Mouse (Mus musculus) MEL (cell line): ENCODE results near the gene Nfe2l2. TPM values are rescaled to one million over a fixed set of nuclear protein-coding genes. Genes with fewer than 3 reads are reported as not detected.

Source experiments
- DNase-seq: peaks from one replicate; pipeline ENCODE4 v3.0.0; 2011; ENCODE audit warnings: low read depth, low spot score
- H3K27ac ChIP-seq: 2 replicates; pipeline ENCODE4 v1.5.1; 2012; ENCODE audit warnings: low read depth, mild to moderate bottlenecking, control low read depth, low read length, moderate library complexity; ENCODE audit not compliant: control insufficient read depth
- H3K27me3 ChIP-seq, 2 experiments: fragments of 150-350 bp in 1 of 2; sonication (generic) in 1 of 2; 2 replicates each; pipeline ENCODE4 v1.6.1; 2012; ENCODE audit warnings: low read length in 2 of 2, mild to moderate bottlenecking in 2 of 2, improper control_type of control experiment in 1 of 2, moderate library complexity in 1 of 2; ENCODE audit not compliant: insufficient read depth in 2 of 2, control insufficient read depth in 1 of 2
- H3K36me3 ChIP-seq, 2 experiments: 2 replicates each; pipeline ENCODE4 v1.6.1; 2012 to 2014; ENCODE audit warnings: low read length in 2 of 2, improper control_type of control experiment in 1 of 2, inconsistent platforms in 1 of 2, mild to moderate bottlenecking in 1 of 2; ENCODE audit not compliant: insufficient read depth in 2 of 2, control insufficient read depth in 1 of 2
- H3K4me1 ChIP-seq, 2 experiments: fragments of 150-350 bp in 1 of 2; sonication (generic) in 1 of 2; 2 replicates each; pipeline ENCODE4 v1.6.1; 2012; ENCODE audit warnings: low read length in 2 of 2, improper control_type of control experiment in 1 of 2, mild to moderate bottlenecking in 1 of 2; ENCODE audit not compliant: insufficient read depth in 2 of 2, control insufficient read depth in 1 of 2
- H3K4me3 ChIP-seq, 2 experiments: fragments of 150-350 bp in 1 of 2; sonication (generic) in 1 of 2; 2 replicates each; pipeline ENCODE4 v1.5.1; 2012; ENCODE audit warnings: low read depth in 2 of 2, low read length in 2 of 2, mild to moderate bottlenecking in 2 of 2, moderate library complexity in 2 of 2, control low read depth in 1 of 2, improper control_type of control experiment in 1 of 2; ENCODE audit not compliant: control insufficient read depth in 1 of 2, insufficient read depth in 1 of 2
- H3K79me2 ChIP-seq: 2 replicates; pipeline ENCODE4 v1.6.1; 2012; ENCODE audit warnings: mild to moderate bottlenecking, low read length, moderate library complexity; ENCODE audit not compliant: control insufficient read depth, poor library complexity, insufficient read depth
- H3K9ac ChIP-seq: 2 replicates; pipeline ENCODE4 v1.6.1; 2012; ENCODE audit warnings: low read depth, mild to moderate bottlenecking, control low read depth, low read length, moderate library complexity; ENCODE audit not compliant: control insufficient read depth, poor library complexity, severe bottlenecking
- H3K9me3 ChIP-seq: fragments of 150-350 bp; sonication (generic); replicated peaks from 2 replicates; pipeline ENCODE4 v1.6.1; 2012; ENCODE audit warnings: mild to moderate bottlenecking, low read length, improper control_type of control experiment, moderate library complexity; ENCODE audit not compliant: insufficient read depth
- BHLHE40 ChIP-seq: IDR thresholded peaks from 2 replicates; pipeline ENCODE4 v1.6.1; 2012; ENCODE audit warnings: low read depth, mild to moderate bottlenecking, inconsistent platforms, low read length, improper control_type of control experiment, borderline replicate concordance
- CHD1 ChIP-seq: IDR thresholded peaks from 2 replicates; pipeline ENCODE4 v1.6.1; 2012; ENCODE audit warnings: low read depth, mild to moderate bottlenecking, inconsistent platforms, low read length, improper control_type of control experiment
- CHD2 ChIP-seq: IDR thresholded peaks from 2 replicates; pipeline ENCODE4 v1.6.1; 2011; ENCODE audit warnings: low read length, improper control_type of control experiment
- CTCF ChIP-seq, 3 experiments: IDR thresholded peaks in 2 of 3; conservative IDR thresholded peaks in 1 of 3; 2 replicates each; pipeline ENCODE4 v1.5.1; 2011 to 2012; ENCODE audit warnings: low read length in 3 of 3, low read depth in 2 of 3, mild to moderate bottlenecking in 2 of 3, improper control_type of control experiment in 1 of 3, inconsistent platforms in 1 of 3, mixed read lengths in 1 of 3, moderate library complexity in 1 of 3; ENCODE audit not compliant: control insufficient read depth in 1 of 3, insufficient read depth in 1 of 3, poor library complexity in 1 of 3, severe bottlenecking in 1 of 3
- E2F4 ChIP-seq: IDR thresholded peaks from 2 replicates; pipeline ENCODE4 v1.6.1; 2011; ENCODE audit warnings: low read depth, low read length, improper control_type of control experiment, borderline replicate concordance
- ELF1 ChIP-seq: IDR thresholded peaks from 2 replicates; pipeline ENCODE4 v1.6.1; 2014; ENCODE audit warnings: low read depth, mild to moderate bottlenecking, inconsistent platforms, low read length, improper control_type of control experiment, moderate library complexity
- EP300 ChIP-seq, 2 experiments: IDR thresholded peaks; 2 replicates each; pipeline ENCODE4 v1.6.1; 2011; ENCODE audit warnings: improper control_type of control experiment in 2 of 2, low read length in 2 of 2, low read depth in 1 of 2, mild to moderate bottlenecking in 1 of 2
- ETS1 ChIP-seq: IDR thresholded peaks from 2 replicates; pipeline ENCODE4 v1.6.1; 2012; ENCODE audit warnings: low read depth, mild to moderate bottlenecking, inconsistent platforms, low read length, improper control_type of control experiment, moderate library complexity
- GATA1 ChIP-seq: IDR thresholded peaks from 2 replicates; pipeline ENCODE4 v1.6.1; 2011; ENCODE audit warnings: low read depth, low read length, improper control_type of control experiment
- HCFC1 ChIP-seq: IDR thresholded peaks from 2 replicates; pipeline ENCODE4 v1.6.1; 2012; ENCODE audit warnings: low read depth, mild to moderate bottlenecking, inconsistent platforms, low read length, improper control_type of control experiment, moderate library complexity
- JUND ChIP-seq: IDR thresholded peaks from 2 replicates; pipeline ENCODE4 v1.6.1; 2011; ENCODE audit warnings: low read depth, mild to moderate bottlenecking, improper control_type of control experiment, low read length
- KAT2A ChIP-seq: conservative IDR thresholded peaks from 2 replicates; pipeline ENCODE4 v1.6.1; 2012; ENCODE audit warnings: low read depth, low read length, improper control_type of control experiment, inconsistent platforms
- MAFK ChIP-seq: IDR thresholded peaks from 2 replicates; pipeline ENCODE4 v1.6.1; 2011; ENCODE audit warnings: low read depth, mild to moderate bottlenecking, low read length, improper control_type of control experiment, borderline replicate concordance
- MAZ ChIP-seq: IDR thresholded peaks from 2 replicates; pipeline ENCODE4 v1.6.1; 2012; ENCODE audit warnings: low read depth, mild to moderate bottlenecking, inconsistent platforms, low read length, improper control_type of control experiment
- MEF2A ChIP-seq: IDR thresholded peaks from 2 replicates; pipeline ENCODE4 v1.6.1; 2014; ENCODE audit warnings: low read depth, mild to moderate bottlenecking, inconsistent platforms, low read length, improper control_type of control experiment; ENCODE audit not compliant: poor library complexity, insufficient replicate concordance, severe bottlenecking; ENCODE audit errors: extremely low read depth
- MXI1 ChIP-seq: IDR thresholded peaks from 2 replicates; pipeline ENCODE4 v1.6.1; 2011; ENCODE audit warnings: mild to moderate bottlenecking, low read depth, low read length, improper control_type of control experiment
- MYB ChIP-seq: IDR thresholded peaks from 2 replicates; pipeline ENCODE4 v1.6.1; 2011; ENCODE audit warnings: mild to moderate bottlenecking, low read depth, low read length, improper control_type of control experiment
- MYC ChIP-seq: IDR thresholded peaks from 2 replicates; pipeline ENCODE4 v1.6.1; 2011; ENCODE audit warnings: low read depth, mild to moderate bottlenecking, low read length, improper control_type of control experiment, moderate library complexity
- NELFE ChIP-seq: IDR thresholded peaks from 2 replicates; pipeline ENCODE4 v1.6.1; 2011; ENCODE audit warnings: low read depth, low read length, improper control_type of control experiment
- NRF1 ChIP-seq: IDR thresholded peaks from 2 replicates; pipeline ENCODE4 v1.6.1; 2014; ENCODE audit warnings: low read depth, mild to moderate bottlenecking, inconsistent platforms, low read length, improper control_type of control experiment, moderate library complexity; ENCODE audit not compliant: poor library complexity, insufficient read depth, severe bottlenecking
- POLR2A ChIP-seq, 2 experiments: IDR thresholded peaks; 2 replicates each; pipeline ENCODE4 v1.6.1; 2011 to 2012; ENCODE audit warnings: low read length in 2 of 2, mild to moderate bottlenecking in 2 of 2, control low read depth in 1 of 2, improper control_type of control experiment in 1 of 2, low read depth in 1 of 2, moderate library complexity in 1 of 2; ENCODE audit not compliant: control insufficient read depth in 1 of 2, insufficient read depth in 1 of 2, poor library complexity in 1 of 2
- POLR2AphosphoS2 ChIP-seq: IDR thresholded peaks from 2 replicates; pipeline ENCODE4 v1.6.1; 2011; ENCODE audit warnings: low read length, improper control_type of control experiment
- POLR2AphosphoS5 ChIP-seq: IDR thresholded peaks from 2 replicates; pipeline ENCODE4 v1.6.1; 2012; ENCODE audit warnings: low read depth, borderline replicate concordance, mild to moderate bottlenecking, inconsistent platforms, low read length, moderate library complexity, mixed read lengths
- RAD21 ChIP-seq: IDR thresholded peaks from 2 replicates; pipeline ENCODE4 v1.6.1; 2011; ENCODE audit warnings: mild to moderate bottlenecking, low read depth, low read length, improper control_type of control experiment
- RCOR1 ChIP-seq: IDR thresholded peaks from 2 replicates; pipeline ENCODE4 v1.6.1; 2012; ENCODE audit warnings: low read depth, mild to moderate bottlenecking, inconsistent platforms, low read length, improper control_type of control experiment
- SIN3A ChIP-seq: IDR thresholded peaks from 2 replicates; pipeline ENCODE4 v1.6.1; 2012; ENCODE audit warnings: low read length, improper control_type of control experiment, inconsistent platforms
- SMC3 ChIP-seq: IDR thresholded peaks from 2 replicates; pipeline ENCODE4 v1.6.1; 2011; ENCODE audit warnings: low read depth, low read length, improper control_type of control experiment
- TAL1 ChIP-seq: IDR thresholded peaks from 2 replicates; pipeline ENCODE4 v1.6.1; 2012; ENCODE audit warnings: mild to moderate bottlenecking, inconsistent platforms, low read length, moderate library complexity, mixed read lengths
- TBP ChIP-seq: IDR thresholded peaks from 2 replicates; pipeline ENCODE4 v1.8.0; 2011; ENCODE audit warnings: low read depth, low read length, improper control_type of control experiment
- TCF12 ChIP-seq: IDR thresholded peaks from 2 replicates; pipeline ENCODE4 v1.6.1; 2014; ENCODE audit warnings: low read depth, mild to moderate bottlenecking, inconsistent platforms, low read length, improper control_type of control experiment, moderate library complexity
- UBTF ChIP-seq: IDR thresholded peaks from 2 replicates; pipeline ENCODE4 v1.6.1; 2012; ENCODE audit warnings: low read depth, mild to moderate bottlenecking, inconsistent platforms, low read length, improper control_type of control experiment, moderate library complexity, borderline replicate concordance; ENCODE audit not compliant: insufficient read depth
- USF2 ChIP-seq, 2 experiments: IDR thresholded peaks; 2 replicates each; pipeline ENCODE4 v1.6.1; 2011 to 2012; ENCODE audit warnings: improper control_type of control experiment in 2 of 2, low read length in 2 of 2, borderline replicate concordance in 1 of 2, inconsistent platforms in 1 of 2, low read depth in 1 of 2, mild to moderate bottlenecking in 1 of 2; ENCODE audit not compliant: insufficient read depth in 1 of 2
- ZMIZ1 ChIP-seq: IDR thresholded peaks from 2 replicates; pipeline ENCODE4 v1.6.1; 2012; ENCODE audit warnings: low read depth, mild to moderate bottlenecking, inconsistent platforms, low read length, improper control_type of control experiment, moderate library complexity
- ZNF384 ChIP-seq: IDR thresholded peaks from 2 replicates; pipeline ENCODE4 v1.6.1; 2012; ENCODE audit warnings: low read depth, mild to moderate bottlenecking, inconsistent platforms, low read length, improper control_type of control experiment
- polyA plus RNA-seq, 2 experiments: library from polyadenylated mRNA; stranded (reverse) in 1 of 2; unstranded in 1 of 2; fragments of >175 nt in 1 of 2; fragments of >200 nt in 1 of 2; gene quantifications; 2 replicates each; pipeline versions ENCODE4 v1.2.1 to v1.2.4; 2012; ENCODE audit warnings: low replicate concordance in 2 of 2, low read depth in 1 of 2; ENCODE audit not compliant: insufficient read length in 2 of 2, insufficient read depth in 1 of 2, missing spikeins in 1 of 2
- total RNA-seq: library from RNA; depleted of rRNA; stranded (reverse); fragments of 300-350 nt; gene quantifications from 2 replicates; pipeline ENCODE4 v1.2.3, GENCODE M21; 2012

The Nfe2l2 gene
- total and polyA plus RNA-seq, 3 experiments, result 42.1 to 59.1 TPM; not detected in 1

DNA sequence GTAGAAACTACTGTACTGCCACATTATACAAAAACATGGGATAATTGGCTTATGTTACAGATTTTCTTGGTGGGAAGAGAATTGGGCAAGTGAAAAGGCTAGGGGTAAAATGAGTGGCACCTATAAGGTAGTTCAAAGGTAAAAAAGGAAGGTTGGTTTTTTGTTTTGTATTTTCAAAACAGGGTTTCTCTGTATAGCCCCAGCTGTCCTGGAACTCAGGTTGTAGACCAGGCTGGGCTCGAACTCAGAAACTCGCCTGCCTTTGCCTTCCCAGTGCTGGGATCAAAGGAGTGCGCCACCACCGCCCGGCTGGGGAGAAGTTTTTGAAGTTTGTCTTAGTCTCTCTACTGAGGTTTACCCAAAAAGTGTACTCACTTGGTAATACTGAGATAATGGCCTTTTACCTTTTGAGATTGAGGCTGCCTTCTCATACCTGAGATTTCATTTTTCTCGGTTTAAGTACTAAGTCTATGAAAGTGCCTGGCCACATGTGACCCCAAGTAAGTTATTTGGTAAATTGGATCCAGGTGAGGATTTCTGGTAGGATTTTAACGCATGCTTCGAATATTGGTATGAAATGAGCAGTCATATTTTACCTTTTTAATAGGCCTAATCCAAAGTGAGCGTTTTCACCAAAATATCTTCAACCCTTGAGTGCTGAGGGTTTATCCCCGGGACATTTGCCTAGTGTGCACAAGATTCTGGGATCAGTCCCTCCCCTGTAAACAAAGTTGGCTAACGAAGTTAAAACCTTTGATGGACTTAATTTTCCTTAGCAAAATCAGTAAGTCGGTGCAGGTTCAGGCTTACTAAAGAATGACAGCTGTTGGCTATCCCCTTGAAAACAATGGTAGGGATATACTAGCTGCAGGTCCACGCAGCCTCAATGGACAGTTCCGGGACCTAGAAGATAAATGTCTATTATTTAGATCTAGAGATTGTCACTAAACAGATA, 34.7 kb downstream of the Nfe2l2 start:
- Histone ChIP-seq H3K79me2 (no peaks in the 10 kb centered on the region), H3K27me3 (no peaks in the 10 kb centered on the region), H3K9me3 (no peaks in the 10 kb centered on the region), H3K36me3 (peaks cover 3 to 20% of the 10 kb centered on the region in 2 experiments), H3K4me3 (no peak overlapping the region), H3K9ac (no peak overlapping the region), H3K27ac (peak overlapping the region; percentile 22), H3K4me1 (peaks cover 7 to 10% of the 10 kb centered on the region in 2 experiments; a peak in 3 of 4 replicates)
- DNase-seq, result peak; percentile 77
- TF ChIP-seq ETS1 (no peak), EP300 (IDR thresholded peaks at IDR 0.05; ENCODE audit: low read depth in 1 of 2, low read length in 2 of 2) (no peak), RAD21 (no peak), BHLHE40 (0 out of 2 replicates have a peak, but pooled peaks have one; percentile 5), MAFK (peak; percentile 62; the same call in 1 of the 2 replicates), KAT2A (no peak; the same call in 1 of the 2 replicates), POLR2AphosphoS2 (peak; percentile 95), UBTF (no peak), USF2 (IDR thresholded peaks at IDR 0.05; ENCODE audit: borderline replicate concordance in 1 of 2, insufficient read depth in 1 of 2, low read depth in 1 of 2, low read length in 2 of 2) (0 out of 4 replicates have a peak, but pooled peaks of 1 of the 2 experiments have one; percentile 13), MAZ (0 out of 2 replicates have a peak, but pooled peaks have one; percentile 37), ZMIZ1 (peak; percentile 59), RCOR1 (peak; percentile 22; the same call in 1 of the 2 replicates), NRF1 (no peak), TBP (peak; percentile 97), MEF2A (no peak), SIN3A (peak; percentile 44; the same call in 1 of the 2 replicates), CHD2 (peak; percentile 48; the same call in 1 of the 2 replicates), CHD1 (no peak), ELF1 (no peak), NELFE (peak; percentile 37), GATA1 (no peak), JUND (no peak), TAL1 (no peak), SMC3 (peak; percentile 18; the same call in 1 of the 2 replicates), POLR2A (IDR thresholded peaks at IDR 0.05; ENCODE audit: control insufficient read depth in 1 of 2, insufficient read depth in 1 of 2, low read depth in 1 of 2, low read length in 2 of 2, poor library complexity in 1 of 2) (peak in 1 of 2 experiments; percentile 50; a peak in 2 of 4 replicates), CTCF (IDR thresholded peaks at IDR 0.05 in 2 of 3, conservative IDR thresholded peaks at IDR 0.05 in 1 of 3; ENCODE audit: control insufficient read depth in 1 of 3, insufficient read depth in 1 of 3, low read depth in 2 of 3, low read length in 3 of 3, poor library complexity in 1 of 3, severe bottlenecking in 1 of 3) (peak in 1 of 3 experiments; percentile 21; a peak in 3 of 6 replicates), POLR2AphosphoS5 (no peak), E2F4 (no peak), MYC (no peak), TCF12 (no peak), MYB (peak; percentile 61), ZNF384 (no peak), HCFC1 (no peak), MXI1 (no peak)
